Mouse (Mus musculus) adrenal gland, postnatal 4 days (tissue): ENCODE data around the gene Ccdc30. TPM values are rescaled to one million over a fixed set of nuclear protein-coding genes. Genes with fewer than 3 reads are reported as not detected.
A peak's percentile ranks its signal among the peaks of the same experiment; 100 is the strongest.

Source experiments
- DNase-seq, 2 experiments: peaks; one replicate each; pipeline ENCODE4 v3.0.0; 2021 to 2022; ENCODE audit warnings: low spot score in 2 of 2, mixed read lengths in 2 of 2
- total RNA-seq, 2 experiments: library from RNA; stranded (reverse); gene quantifications; 2 replicates each; pipeline ENCODE4 v1.2.3; 2021

Ccdc30 gene
- total RNA-seq, 2 experiments from 2014 or later = 11.8 to 14.0 TPM

DNA sequence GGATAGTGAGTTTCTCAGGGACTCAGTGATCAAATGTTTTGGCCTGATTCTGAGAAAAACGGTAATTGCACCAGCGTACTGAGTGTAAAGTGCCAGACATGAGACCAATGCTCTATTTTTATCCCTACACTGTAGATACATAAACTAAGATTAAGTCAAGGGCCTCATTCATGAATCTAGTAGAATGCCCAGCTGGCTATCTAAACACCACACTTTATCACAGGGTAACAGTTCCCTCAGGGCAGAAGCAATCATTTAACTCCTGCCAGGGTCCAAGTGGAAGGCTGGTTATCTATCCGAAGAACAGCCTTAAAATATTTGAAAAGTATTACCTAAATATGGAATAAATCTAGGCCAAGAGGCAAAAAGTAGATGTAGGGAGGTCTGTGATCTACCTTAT lies 2.6 kb upstream of the Ccdc30 start:
- DNase-seq = no peak

DNA sequence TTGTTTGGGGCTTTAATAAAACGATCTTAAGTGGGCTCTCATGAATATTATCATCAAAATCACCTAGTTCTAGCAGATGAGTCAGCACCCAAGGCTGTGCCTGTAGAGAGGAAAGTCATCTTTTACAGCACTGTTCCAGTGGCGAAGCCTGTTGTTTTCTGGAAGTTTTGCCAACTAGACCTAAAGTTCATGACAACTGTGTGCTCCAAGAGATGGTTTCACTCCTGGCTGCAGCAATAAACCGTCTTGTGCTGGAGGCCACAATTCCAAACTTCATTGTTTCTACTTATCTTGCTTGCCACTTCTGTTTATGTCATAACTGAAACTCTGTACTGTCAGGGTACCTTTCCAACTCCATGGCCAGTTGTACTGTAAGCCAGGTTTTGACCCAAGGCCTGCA lies 1.9 kb upstream of the Ccdc30 start:
- no peak for DNase-seq

GRCm38 (mm10) chr4:119412791-119413190 lies 2.5 kb downstream of the Ccdc30 start:
- DNase-seq = no peak

GRCm38 (mm10) chr4:119411877-119412650 lies 3.3 kb downstream of the Ccdc30 start:
- no peak for DNase-seq

DNA sequence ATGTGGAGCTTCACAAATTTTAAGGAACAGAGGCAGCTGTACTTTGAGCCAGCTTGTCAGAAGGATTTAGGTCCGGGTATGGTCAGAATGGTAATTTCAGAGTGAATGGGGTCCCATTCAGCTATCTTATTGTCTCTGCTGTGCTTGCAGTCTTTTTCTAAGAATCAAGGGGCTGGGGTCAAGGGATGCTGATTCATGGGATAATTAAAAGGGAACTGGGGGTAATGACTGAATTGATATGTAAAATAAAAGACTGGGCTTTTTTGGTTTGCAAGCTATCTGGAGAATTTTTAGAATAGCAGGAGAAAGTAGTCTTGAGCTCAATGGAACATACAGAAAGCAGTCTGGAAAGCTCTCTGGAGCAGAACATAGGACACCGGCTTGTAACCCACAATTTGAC lies 11.9 kb downstream of the Ccdc30 start:
- no peak for DNase-seq

DNA sequence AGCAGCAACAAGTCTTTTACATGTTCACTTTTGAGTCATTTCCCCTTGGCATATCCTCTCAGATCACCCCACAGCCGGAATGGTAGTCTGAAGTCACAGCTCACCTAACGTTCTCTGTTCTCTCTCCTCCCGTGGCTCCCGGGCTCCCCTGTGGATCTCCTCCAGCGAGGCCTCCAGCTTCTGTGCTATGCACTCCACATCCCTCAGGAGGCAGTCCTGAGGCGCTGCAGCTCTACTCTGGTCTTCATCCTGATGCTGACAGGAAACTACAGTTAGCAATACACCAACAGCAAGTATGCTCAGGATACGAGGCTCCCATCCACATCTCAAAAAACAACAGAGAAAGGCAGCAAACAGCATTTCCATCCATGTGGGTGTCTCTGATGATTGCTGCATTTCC lies 14.4 kb downstream of the Ccdc30 start:
- no peak for DNase-seq

DNA sequence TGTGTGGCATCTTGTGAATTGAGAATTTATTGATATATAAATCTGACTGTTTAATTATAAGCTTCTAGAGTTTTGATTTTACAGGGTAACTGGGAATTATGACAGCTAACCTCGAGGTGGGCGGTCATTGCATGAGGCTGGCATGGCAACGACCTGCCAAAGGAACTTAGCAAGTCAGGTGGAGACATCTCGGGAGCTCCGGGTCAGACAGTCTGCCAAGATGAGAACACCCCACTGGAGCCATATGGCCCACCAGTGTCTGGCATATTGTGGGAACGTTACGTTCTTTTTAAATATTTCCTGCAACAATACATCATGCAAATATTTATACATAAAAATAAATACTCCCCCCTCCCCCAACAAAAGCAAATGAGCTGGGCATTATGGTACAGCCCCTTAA lies 16.6 kb downstream of the Ccdc30 start:
- DNase-seq = no peak

DNA sequence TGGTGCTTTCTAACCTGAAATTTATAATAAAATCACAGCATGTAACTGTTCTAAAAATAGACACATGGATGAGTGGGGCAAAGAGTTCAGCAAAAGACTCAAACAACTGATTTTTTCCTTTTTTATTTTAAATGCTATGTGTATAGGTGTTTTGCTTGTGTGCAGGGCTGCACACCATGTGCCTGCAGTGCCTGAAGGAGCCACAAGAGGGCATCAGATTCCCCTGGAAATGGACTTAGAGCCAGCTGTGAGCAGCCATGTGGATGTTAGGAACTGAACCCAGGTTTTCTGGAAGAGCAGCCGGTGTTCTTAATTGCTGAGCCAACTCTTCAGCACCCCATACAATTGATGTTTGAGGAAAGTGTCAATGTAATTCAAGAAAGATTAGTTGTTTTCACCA lies 25.0 kb downstream of the Ccdc30 start:
- DNase-seq = no peak

- DNase-seq = no peak
Observed at GRCm38 (mm10) chr4:119389184-119389583, 26.1 kb downstream of the Ccdc30 start.

GRCm38 (mm10) chr4:119381471-119382190 lies 33.7 kb downstream of the Ccdc30 start:
- DNase-seq = no peak

GRCm38 (mm10) chr4:119369460-119369859 lies 45.9 kb downstream of the Ccdc30 start:
- no peak for DNase-seq

DNA sequence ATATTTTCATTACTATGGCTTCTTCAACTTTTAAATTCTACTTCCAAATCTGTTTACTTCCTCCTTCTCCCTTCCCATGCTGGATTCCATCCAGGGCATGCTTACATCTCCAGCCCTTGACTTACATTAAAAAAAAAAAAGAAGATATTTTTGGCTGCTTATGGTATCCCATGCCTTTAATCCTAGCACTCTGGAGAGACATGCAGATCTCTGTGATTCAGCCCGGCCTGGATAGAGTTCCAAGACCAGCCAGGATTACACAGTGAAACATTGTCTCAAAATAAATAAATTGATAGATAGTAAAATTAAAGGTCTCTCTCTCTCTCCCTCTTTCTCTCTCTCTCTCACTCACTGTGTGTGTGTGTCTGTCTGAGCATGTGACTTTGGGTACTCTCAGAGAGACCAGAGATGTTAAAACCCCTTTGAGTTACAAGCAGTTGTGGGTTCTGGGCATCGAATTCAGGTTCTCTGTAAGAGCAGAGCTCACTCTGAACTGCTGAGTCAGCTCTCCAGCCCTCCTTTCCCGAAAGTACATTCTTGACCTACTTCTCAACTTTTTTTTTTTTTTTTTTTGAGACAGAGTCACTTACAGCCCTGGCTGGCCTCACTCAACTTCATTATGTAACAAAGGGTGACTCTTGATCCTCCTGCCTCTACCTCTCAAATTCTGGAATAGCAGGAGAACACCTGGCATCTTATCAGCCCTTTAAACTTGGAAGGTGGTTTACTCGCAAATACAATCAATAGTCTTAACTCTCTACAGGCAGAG lies 48.4 kb downstream of the Ccdc30 start:
- DNase-seq = no peak

GRCm38 (mm10) chr4:119362231-119362630 lies 53.1 kb downstream of the Ccdc30 start:
- DNase-seq = no peak

- DNase-seq = no peak
Observed at GRCm38 (mm10) chr4:119359196-119359971, 55.9 kb downstream of the Ccdc30 start.

- DNase-seq = no peak
Observed at GRCm38 (mm10) chr4:119345508-119345907, 69.8 kb downstream of the Ccdc30 start.

DNA sequence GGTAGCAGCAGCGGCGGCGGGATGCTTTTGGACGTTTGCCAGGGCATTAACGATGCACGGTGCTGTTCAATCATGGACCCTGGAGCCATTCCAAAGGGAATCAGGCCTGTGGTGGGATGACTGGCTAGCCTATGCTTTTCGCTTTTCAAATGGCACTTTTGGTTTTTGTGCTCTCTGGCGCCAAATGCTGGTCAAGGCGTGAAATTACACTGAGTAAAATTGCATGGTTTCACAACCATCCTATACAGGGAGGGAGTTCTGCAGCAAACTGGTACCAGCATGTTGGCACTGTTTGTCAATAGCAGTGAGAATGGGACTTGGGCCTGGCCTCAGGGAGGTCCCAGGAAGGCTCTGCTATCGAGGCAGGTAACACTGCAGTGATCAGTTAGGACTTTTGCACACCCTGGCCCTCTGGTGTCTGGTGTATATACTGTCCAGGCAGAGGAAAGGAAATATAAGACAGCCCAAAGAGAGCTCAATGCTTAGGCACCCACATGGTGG lies 76.4 kb downstream of the Ccdc30 start:
- DNase-seq = peak in 1 of 2 experiments; percentile 30

- no peak for DNase-seq
Observed at GRCm38 (mm10) chr4:119338422-119338821, 76.9 kb downstream of the Ccdc30 start.

DNA sequence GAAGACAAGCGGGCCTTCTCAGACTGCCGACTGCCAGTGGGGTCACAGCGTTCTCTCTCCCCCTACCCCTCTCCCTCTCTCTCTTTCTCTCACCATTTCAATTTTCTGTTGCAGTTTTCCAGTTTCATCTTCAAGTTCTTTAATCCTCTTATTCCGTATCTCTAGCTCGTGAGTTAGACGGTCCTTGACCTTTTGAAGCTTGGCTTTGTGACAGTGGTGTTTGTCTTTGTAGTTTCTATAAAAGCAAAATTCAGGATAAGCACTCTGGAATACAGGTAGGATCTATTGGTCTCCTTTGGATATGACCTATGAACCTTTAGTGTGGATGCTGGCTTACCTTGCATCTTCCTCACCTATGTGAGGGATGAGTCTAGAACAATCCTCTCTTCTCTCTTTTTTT lies 81.8 kb downstream of the Ccdc30 start:
- no peak for DNase-seq

GRCm38 (mm10) chr4:119320896-119321550 lies 94.3 kb downstream of the Ccdc30 start:
- no peak for DNase-seq

DNA sequence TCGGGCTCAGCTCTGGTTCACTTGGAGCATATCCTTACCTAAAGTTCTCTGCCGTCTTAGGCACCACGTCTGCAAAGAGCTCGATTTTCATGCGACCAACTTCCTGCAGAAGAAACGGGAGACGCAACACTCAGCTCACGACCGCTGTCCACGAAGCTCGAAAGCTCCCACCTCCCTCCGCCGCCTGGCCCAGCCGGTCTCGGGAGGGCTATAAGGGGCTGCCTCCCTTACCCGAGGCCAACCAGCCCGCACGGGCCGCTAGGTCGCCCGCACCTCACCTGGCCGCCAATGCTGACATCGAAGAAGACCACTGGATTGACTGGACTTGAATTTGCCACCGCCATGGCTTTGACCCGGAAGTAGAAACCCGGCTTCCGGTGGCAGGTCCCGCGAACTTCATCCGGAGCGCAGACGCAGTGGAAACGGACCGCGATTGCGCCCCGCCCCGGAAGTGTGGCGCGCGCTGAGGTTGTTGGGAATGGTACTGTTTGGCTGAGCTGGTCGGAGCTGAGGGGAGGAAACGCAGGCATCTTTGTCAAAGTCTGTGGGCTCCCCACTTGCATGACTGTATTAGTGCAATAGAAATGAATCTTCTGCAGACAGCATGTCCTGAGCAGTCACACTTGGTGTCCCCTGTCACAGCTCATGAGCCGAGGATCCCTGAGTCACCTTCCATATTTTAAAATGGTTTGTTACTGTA lies 95.0 kb downstream of the Ccdc30 start, which contains the start of gene Ppih:
Gene Ppih, minus strand, starts transcription at position 416 of the 700 bp plus-strand sequence.
- peak; percentile 91 to 92 for DNase-seq
